Mouse (Mus musculus): ENCODE measurements around the gene Zfp536.

Gene Zfp536

DNA sequence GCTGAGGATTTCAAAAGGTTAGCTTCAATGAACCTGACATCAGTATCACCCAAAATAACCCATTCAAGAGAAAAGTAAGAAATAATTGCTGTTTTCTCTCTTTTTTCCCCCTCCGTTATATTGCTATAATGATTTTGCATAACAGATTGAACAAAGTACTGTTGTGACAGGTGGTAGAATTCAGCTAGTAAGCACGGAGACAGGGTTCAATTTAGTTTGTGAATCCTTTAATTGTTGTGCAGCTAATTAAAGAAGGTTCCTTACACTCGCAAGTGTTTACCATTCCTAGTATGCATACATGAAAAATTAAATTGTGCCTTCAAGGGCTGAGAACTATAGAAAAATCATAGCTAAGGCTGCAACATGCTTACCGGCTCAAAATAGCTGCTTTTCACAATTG lies 173.1 kb downstream of the Zfp536 start:
- DNase-seq: no peak

DNA sequence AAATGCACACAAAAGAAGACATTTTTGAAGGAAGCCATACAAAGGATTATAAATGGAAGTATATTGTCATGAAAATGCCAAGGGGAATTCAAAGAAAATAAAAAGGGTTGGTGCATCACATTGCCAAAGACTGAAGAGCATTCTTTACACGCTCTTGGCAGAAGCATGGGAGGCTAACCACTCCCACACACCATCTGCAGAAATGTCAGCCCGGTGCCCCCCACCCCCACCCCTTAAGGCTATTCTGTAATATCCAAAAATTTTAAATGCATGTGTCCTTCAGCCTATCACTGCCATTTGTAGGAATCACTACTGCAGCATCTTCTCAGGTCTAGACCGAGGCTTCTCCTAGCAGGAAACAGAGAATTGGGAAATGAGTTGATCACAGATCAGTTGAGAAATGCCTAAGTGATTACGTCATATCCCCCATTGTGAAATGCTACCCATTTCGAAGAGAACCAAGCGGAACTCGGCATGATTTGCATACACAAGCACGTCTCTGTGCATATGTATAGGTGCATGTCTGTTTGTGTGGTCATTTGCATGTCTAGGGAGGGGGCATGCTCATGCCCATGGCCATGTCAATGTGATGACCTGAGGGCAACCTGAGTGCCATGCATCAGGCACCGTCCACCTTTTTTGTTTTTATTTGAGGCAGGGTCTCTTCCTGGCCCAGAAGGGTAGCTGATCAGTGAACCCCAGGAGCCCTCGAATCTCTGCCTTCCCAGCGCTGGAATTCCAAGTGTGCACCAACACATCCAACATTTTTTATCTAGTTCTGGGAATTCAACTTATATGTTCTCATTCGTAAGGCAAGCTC lies 179.0 kb downstream of the Zfp536 start:
- DNase-seq: no peak

DNA sequence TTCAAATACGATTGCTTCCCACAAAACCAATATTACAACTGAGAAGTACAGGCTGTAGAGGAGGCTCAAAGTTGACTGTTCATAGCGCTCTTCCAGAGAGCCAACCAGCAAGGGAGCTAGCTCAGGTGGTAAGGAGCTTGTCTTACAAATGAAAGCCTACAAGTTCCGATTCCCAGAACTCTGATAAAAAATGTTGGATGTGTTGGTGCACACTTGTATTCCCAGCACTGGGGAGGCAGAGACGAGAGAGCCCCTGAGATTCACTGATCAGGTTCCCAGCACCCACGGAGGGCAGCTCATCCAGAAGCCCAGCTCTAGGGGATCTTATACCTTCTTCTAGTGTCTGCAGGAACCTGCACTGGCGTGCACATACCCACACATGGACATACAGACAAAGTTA lies 179.9 kb downstream of the Zfp536 start:
- DNase-seq: no peak

DNA sequence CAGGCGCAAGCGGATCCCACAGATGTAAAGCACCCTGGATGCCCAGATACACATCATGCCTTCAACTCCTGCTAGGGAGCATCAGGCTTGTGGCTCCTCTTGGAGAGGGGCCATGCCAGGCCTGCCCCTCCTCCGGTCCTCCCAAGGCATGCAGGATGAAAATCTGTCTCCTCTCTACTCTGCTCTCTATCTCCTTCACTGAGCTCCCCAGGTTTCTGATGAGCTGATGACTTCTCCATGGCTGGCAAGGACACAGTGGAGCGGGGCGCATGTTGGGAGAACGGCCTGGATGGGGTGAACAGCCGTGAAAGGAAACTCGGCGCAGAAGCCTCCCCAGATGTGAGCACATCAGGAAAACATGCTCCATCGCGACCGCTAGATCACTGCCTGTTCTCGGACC lies 186.7 kb downstream of the Zfp536 start:
- DNase-seq: no peak

DNA sequence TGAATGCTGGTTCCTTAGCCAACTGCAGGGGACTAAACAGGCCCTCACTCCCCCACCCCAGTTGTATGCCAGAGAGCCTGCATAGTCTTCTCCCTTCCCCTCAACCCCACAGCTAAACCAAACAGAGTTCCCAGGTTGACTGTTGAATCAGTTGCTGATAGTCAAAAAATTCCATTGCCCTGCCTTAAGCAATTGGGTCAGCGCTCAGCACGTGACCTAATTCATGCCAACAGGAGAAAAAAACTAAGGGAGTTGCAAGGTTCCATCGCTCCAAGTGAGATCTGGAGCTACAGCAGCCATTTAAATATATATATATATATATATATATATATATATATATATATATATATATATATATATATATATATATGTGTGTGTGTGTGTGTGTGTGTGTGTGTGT lies 192.2 kb downstream of the Zfp536 start:
- DNase-seq: peak in 1 of 2 experiments; percentile 39

DNA sequence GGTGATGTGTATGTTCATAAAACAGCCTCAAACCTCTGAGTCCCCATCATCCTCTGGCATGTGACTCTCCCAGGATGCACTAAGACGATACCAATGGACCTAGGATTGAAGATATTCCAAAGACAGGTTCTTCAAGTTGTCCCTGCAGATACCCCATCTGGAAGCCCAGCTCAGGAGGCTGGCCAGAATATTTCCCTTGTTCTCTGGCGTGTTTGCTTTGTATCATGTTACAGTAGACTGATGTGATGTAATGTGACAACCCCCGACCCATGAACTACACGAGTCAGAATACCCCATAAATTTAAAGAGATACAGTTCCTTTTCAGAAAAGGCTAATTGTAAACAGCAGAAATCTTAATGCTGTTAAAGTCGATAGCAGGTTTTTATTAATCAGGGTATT lies 192.9 kb downstream of the Zfp536 start:
- no peak for DNase-seq

DNA sequence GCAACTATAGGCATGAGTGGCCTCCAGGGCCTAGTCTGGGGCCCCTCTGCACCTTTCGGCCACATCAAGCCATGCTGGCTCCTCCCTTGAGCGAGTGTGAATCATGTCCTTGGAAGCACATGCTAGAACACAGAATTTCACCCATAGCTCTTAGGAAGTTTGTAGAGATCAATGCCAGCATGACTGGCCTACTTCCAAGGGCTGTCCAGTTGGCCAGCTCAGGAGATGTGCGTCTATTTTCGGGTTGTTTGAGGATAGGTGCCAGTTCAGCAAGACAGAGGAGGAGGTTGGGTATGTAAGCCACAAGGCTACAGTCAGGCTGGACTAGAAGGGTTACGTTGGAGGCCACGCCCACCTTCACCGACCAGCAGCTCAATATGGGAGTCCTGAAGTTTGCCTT lies 201.4 kb downstream of the Zfp536 start:
- peak; percentile 31 to 41 for DNase-seq

DNA sequence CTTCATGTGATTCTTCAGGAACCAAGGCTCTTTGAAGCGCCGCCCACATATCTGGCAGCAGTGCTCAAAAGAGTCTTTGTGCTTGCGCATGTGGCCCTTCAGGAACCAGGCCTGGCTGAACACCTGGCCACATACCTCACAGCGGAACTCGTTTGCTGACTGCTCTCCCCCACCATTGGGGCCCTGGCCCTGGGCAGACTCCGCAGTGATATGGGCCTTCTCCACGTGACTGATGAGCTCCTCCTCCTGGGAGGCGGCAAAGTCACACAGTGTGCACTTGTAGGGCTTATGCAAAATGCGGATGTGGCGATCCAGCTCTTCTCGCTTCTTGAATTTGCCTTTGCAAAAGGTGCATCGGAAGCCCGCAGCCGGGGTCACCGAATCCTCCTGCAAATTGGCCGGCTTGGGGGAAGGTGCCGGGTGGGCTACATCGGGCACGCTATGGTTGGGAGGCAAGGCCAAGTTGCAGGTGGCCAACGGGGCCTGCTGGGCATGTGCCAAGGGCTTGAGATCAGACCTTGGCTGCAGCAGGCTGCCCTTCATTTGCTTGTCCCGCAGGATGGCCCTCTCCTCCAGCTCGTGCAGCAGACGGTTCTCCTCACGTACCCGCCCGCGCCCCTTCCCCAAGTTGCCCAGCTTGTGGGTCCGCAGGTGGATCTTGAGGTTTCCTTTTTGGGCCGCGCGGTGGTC lies 204.5 kb downstream of the Zfp536 start:
- DNase-seq: no peak

DNA sequence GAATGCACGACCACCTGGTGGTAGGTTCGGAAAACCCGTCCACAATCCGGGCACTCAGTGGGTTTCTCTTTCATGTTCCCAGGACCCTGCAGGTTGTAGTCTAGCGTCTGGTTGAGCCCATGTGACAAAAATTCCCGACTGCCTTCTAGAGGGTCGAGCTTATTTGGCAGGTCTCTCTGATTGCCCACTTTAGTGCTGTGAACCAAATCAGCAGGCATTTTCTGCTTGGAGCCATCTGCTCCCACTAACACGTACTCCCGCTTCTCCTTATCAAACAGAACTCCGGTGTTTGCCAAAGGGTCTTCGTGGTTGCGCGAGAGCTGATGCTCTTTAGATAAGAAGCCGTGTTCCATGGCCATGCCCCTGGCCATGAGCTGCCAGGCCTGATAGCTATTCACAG lies 205.4 kb downstream of the Zfp536 start:
- no peak for DNase-seq

DNA sequence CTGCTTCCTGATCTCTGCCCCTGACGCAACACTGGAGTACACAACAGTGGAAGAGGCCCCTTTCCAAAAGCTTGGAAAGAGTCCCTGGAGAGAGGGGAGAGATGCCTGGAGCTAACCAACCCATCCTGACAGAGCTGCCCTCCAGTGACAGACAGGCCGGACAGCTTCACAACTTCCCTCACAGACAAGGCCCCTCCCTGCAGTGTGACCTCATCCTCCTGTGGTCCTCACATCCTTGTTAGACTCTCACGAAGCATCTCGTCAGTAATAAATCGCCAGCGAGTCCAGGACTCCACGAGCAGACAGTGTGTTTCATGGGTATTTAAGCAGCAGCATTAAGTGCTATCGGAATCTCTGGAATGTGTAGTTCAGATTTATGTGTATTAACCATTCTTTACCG lies 207.4 kb downstream of the Zfp536 start:
- no peak for DNase-seq

DNA sequence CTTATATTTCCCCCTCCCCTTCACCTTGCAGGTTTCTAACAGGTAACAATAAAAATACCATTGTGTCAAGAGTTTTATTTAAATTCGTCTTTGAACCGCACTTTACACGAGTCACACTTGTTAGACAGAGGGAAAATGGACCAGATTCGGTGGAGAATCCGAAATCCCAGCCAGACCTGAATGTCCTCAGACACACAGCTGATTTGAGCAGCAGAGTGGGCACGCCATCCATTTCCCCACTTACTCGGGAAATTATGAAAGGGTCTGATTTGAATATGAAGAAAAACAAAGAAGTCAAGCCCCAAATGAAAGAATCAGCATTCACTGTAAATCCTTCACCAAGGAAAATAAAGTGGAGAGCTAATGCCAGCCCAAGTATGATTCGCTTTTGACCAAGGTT lies 208.1 kb downstream of the Zfp536 start:
- no peak for DNase-seq

DNA sequence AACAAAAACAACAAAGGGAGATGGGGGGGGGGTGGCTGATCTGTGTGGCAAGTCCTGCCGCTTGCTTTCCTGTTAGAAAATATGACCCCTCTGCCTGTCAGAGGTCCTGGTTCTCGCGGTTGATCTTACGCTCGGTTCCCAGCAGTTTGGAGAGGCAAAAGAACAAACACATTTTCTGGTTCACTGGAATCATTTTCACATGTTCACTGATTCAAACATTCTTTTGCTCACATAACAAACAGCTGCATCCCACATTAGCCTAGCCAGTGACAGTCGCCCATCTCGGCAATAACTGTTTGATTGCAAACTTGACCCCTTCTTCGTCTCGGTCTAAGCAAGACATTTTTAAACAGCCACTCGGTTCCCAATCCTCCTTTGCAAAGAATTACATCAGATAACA lies 208.8 kb downstream of the Zfp536 start:
- no peak for DNase-seq

DNA sequence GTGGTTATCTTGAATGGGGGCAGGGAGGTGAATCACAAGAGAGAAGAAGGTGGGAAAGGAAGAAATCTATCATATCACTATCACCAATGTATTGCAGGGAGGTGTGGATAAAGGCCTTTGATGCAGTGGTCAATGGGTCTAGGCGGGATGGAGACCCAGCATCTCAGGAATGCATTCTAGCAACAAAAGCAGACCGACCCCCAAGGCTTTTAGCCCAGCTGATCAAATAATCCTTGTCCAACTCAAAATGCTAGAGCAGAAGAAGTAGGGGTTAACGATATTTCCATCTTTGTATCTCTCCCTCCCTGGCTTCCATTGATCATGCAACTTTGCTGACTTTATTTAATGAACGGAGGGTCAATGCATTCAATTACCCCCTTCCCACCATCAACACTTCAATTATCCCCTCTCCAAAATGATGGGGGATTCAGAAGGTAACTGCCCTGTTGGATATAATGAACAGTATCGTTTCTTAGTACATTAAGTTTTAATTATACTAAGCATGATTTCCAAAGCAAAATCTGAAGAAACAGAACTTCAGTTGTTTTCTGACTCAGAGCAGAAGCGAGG lies 209.5 kb downstream of the Zfp536 start:
- DNase-seq: no peak

DNA sequence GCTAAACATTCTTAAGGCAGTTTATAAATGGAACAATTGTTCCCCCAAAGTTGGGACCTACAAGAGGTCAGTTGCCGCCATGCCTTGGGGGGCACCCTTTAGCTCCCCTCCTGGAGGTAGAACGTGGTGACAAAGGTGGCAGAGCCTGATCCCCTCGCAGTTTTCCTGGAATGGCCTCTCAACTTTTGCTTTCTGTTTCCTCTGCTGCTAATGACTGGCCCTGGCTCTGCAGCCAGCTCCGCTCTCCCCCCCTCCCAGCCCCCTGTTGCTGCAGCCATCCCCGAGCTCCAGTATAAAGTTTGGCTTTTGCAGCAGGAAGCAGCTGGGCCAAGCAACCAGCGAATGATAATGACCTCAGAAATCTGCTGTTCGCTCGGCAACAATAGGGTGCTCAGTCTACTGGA lies 210.3 kb downstream of the Zfp536 start:
- DNase-seq: peak in 1 of 2 experiments; percentile 50

DNA sequence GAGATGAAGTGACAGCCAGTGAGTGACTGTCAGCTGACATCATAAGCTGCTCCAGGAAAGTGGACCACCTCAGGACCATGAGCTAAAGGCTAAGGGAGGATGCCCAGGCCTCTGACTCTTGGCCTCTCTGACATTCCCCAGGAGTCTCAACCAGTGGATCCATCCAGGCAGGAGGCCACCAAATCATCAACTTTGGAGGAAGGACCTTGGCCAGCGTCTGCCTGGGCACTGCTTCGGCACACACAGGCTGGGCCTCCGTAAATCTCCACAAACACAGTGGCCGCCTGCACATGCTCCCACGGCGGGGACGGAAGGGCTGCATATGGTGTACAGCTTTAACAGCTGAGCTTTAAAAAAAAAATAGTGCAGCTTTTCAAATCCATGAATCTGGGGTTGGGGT lies 210.9 kb downstream of the Zfp536 start:
- peak; percentile 44 to 46 for DNase-seq

DNA sequence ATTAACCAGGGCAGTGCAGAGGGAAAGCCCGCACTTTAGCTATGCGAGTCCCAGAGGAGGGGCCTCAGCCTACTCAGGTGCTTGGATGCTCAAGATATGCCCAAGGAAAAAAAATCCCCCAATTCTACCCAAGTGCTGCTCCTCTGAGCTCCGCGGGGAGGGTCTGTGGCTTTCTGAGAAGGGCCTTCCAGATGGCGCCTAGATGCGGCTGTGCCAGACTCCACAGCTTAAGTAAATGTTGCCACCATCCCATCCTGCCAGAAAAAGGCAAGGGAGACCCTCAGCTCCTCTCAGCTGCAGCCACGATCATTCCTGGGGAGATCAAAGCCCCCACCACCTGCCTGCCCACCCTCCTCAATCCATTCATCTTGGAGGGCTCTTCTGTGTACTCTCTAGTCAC lies 212.9 kb downstream of the Zfp536 start:
- no peak for DNase-seq

DNA sequence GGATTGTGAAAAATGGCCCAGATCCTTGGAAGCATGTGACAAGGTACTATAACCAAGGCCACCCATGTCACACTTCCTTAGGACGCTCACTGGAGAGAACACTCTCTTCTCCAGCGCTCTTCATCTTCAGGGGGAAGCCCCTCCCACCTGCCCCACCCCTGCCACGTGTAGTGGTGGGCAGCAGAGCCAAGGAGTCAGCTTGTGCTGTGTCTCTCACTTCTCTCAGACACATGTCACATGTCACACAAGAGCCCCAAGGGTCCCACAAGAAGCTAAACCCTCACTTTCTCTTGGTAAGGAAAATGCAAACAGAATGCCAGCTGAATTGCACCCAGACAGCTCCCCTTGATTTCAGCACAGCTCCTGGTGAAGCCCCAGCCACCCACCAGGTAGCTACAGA lies 213.6 kb downstream of the Zfp536 start:
- no peak for DNase-seq

DNA sequence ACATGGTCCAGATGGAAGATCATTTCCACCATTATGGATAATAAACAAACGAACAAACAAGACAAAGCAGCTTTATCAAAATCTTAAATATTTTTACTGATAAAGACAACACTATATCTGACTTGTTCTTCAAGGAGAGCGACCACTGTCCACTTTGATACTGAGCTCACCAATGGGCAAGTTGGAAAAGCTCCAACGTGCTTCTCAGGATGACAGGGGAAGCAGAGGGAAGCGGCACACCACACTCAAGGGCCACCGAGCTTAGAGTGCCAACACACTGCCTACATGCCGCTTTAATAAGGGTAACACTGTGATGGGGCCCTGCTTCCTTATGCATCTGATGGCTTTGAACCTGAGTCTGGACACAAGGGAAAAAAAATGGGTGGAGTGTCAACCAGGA lies 214.1 kb downstream of the Zfp536 start:
- no peak for DNase-seq

DNA sequence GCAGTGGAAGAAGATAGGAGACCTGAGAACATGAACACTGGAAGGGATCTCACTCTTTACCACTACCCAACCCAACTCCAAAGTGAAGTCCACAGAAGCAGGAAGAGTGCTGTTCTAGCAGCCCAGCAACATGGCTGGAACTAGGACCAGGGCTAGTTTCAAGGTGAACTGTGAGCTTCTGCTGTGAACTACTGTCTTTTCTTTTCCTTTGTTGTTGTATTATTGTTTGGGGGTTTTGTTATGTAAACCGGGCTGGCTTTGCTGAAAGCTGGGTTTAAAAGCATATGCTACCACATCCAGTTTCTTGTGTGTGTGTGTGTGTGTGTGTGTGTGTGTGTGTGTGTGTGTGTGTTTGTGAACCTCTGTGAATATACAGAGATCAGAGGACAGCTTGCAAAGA lies 216.6 kb downstream of the Zfp536 start:
- DNase-seq: no peak

DNA sequence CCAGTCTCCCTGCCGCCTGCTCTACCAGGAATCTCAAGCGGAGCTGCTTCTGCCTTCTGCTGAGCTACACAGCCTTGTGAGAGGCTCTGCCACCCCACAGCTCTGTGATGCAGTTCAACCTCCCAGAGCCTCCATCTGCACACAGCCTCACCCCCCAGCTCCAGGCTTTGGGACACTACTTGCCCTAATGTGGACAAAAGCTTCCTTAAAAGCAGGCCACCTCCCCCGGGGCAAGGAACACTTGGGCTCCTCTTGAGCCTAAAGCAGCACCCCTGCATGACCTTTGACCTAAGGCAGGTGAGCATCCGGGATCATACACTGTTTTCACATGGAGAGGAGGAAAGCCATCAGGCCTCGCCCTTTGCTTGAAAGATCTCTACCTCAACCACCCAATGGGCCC lies 219.0 kb downstream of the Zfp536 start:
- DNase-seq: no peak

DNA sequence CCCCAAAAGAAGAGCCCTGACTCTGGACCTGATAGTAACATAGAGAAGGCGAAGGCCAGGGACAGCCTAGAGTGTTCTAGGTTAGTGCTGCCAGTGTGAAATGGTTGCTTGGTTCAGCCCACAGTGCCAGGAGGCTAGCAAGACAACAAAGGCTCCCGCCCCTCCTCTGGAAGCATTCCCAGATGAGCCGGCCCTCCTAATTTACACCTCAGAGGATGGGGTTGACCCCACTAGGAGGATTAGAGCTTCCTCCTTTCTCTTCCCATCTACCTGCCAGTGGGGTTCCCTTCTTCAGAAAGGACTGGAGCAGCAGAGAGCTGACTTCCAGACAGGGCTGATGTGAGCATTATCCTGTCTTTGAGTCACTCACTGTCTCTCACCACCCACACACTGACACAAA lies 219.8 kb downstream of the Zfp536 start:
- no peak for DNase-seq

DNA sequence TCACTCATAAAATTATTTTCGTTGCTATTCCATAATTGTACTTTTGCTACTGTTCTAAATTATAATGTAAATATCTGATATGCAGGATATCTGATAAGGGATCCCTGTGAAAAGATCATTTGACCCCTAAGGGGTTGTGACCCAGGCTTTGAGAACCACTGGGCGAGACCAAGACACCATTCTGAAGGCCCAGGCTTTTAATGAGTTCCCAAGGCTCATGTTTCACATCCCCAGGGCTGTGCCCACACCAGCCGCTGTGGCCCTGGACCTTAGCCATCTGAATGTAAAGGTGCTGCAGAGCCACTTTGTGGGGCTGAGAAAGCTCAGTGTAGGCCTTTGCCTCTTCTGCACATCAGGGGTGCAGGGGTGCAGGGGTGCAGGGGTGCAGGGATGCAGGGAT lies 221.1 kb downstream of the Zfp536 start:
- no peak for DNase-seq

DNA sequence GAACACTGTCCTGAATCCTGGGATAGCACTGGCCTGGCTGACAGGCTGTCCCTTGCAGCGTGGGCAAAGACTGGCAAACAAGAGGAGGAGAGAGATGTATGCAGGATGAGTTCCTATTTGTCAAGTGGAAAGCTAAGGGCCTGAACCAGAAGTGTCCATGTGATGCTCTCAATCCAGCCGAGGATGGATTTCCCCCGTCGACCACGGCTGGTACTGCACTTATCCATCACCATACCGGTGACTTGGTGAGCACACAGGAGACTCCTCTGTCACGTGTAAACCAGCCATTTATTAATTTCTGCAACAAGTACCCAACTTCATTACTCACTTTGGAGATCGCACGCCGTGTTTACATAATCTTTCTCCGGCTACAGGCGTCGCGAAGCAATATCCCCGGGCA lies 224.6 kb downstream of the Zfp536 start:
- no peak for DNase-seq

DNA sequence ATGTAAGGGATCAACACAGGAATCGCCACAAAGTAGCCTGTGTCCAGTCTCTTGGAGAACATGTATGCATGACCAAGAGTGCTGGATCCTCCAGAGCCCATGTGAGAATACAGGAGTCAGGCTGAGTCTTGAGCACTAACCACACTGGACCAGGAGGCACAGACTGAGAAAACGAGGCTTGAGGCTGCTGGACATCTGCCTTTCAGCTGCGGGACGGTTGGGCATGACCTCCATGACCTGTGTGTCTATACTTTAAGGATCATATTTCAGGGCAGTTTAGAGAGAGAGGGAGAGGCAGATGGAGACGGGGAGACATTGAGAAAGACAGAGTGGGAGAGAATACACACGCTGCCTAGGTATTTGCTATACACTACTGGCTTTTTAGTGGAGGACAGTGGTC lies 229.4 kb downstream of the Zfp536 start:
- DNase-seq: no peak

Measured in cerebellum, adult 18-20 months (tissue).